Comparison of ENCODE assay signal across 8 mouse cellular contexts in the genomic region with DNA sequence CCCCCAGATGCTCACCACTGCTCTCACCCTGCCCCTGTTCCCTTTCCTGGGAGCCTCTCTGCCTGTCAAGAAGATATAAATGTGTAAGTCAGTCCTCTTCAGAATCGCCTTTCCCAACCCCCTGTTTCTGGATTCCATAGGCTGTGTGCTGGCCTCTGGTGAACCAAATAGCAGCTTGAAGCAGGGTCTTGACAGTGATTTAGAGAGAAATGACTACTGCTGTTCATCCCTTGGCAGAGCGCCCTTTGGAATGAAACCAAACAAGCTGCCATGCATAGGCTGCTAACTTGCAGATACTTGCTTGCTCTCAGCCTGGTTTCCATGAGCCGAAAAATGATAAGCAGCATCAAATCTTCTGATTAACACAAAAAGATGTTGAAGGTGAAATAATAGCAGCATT.
DNase-seq lines count a peak whose midpoint lies in the region; ATAC-seq and TF ChIP-seq lines count a peak whose summit lies in the region.

No protein-coding gene starts in this region.

- no peaks in the 10 kb centered on the region for H3K36me3 ChIP-seq in kidney, embryonic 16.5 days (ENCODE audit: insufficient read depth, low read length)
- H3K36me3 ChIP-seq in lung, postnatal 0 days (ENCODE audit: insufficient read depth, low read length): no peaks in the 10 kb centered on the region

- H3K9ac ChIP-seq in kidney, embryonic 16.5 days (replicated peaks; ENCODE audit: low read length): no peak overlapping the region
- no peak overlapping the region for H3K9ac ChIP-seq in lung, postnatal 0 days (replicated peaks; ENCODE audit: low read depth)

- no peak overlapping the region for H3K4me3 ChIP-seq in gastrocnemius, adult 2 months
- H3K4me3 ChIP-seq in kidney, embryonic 16.5 days (ENCODE audit: low read length): no peak overlapping the region
- H3K4me3 ChIP-seq in lung, postnatal 0 days (ENCODE audit: low read depth, low read length): no peak overlapping the region

- H3K4me2 ChIP-seq in kidney, embryonic 16.5 days (replicated peaks; ENCODE audit: low read depth, low read length): no peak overlapping the region
- no peak overlapping the region for H3K4me2 ChIP-seq in lung, postnatal 0 days (replicated peaks; ENCODE audit: low read depth, low read length)

- no peaks in the 10 kb centered on the region for H3K9me3 ChIP-seq in kidney, embryonic 16.5 days (ENCODE audit: low read length)
- H3K9me3 ChIP-seq in lung, postnatal 0 days (ENCODE audit: low read length): no peaks in the 10 kb centered on the region

- H3K4me1 ChIP-seq in kidney, embryonic 16.5 days (ENCODE audit: insufficient read depth, low read length): peaks cover 8% of the 10 kb centered on the region; the same call in 1 of the 2 replicates
- H3K4me1 ChIP-seq in lung, postnatal 0 days (ENCODE audit: insufficient read depth, low read depth, low read length): no peaks in the 10 kb centered on the region

- no peak overlapping the region for H3K27ac ChIP-seq in gastrocnemius, adult 2 months
- no peak overlapping the region for H3K27ac ChIP-seq in kidney, embryonic 16.5 days (ENCODE audit: low read length)
- H3K27ac ChIP-seq in lung, postnatal 0 days (ENCODE audit: low read length): no peak overlapping the region

- peak; percentile 8 for DNase-seq in gastrocnemius, postnatal 10 days
- DNase-seq in gastrocnemius, adult 2 months: no peak
- peak; percentile 32 for DNase-seq in urinary bladder, postnatal 14 days (ENCODE audit: low spot score)
- DNase-seq in urinary bladder, postnatal 25 days (ENCODE audit: low spot score): no peak
- peak; percentile 8 for DNase-seq in lung, postnatal 0 days (ENCODE audit: low spot score)
- DNase-seq in thymus, postnatal 25 days: no peak
- DNase-seq in urinary bladder, adult 18-20 months (ENCODE audit: low spot score in 2 of 2): no peak

- no peak for TF ChIP-seq CTCF in gastrocnemius, adult 2 months (IDR thresholded peaks at IDR 0.05)
- no peak for TF ChIP-seq CTCF in lung, postnatal 0 days (IDR thresholded peaks at IDR 0.05)

- intact Hi-C loops in gastrocnemius, adult 2 months (cut with DNase I): no loop called here

- 32% methylated on average over 3 of the region's 3 CpGs for WGBS in kidney, embryonic 16.5 days
- WGBS in lung, postnatal 0 days: 39% methylated on average over 3 of the region's 3 CpGs

- peak; percentile 49; the same call in 1 of the 2 replicates for ATAC-seq in kidney, embryonic 16.5 days (ENCODE audit: low FRiP score, low TSS enrichment)
- no peak for ATAC-seq in lung, postnatal 0 days

- TF ChIP-seq EP300 in lung, postnatal 0 days (IDR thresholded peaks at IDR 0.05): no peak

- H3K27me3 ChIP-seq in kidney, embryonic 16.5 days (ENCODE audit: insufficient read depth, low read length): no peaks in the 10 kb centered on the region
- no peaks in the 10 kb centered on the region for H3K27me3 ChIP-seq in lung, postnatal 0 days (replicated peaks; ENCODE audit: insufficient read depth, low read length)

Comparison
In these comparisons a context has a peak if more than half of its experiments do, and no peak if none do; other contexts are left out.
1. DNase-seq: peak in gastrocnemius, postnatal 10 days (single experiment), urinary bladder, postnatal 14 days (single experiment) and lung, postnatal 0 days (single experiment); none in gastrocnemius, adult 2 months (single experiment), urinary bladder, postnatal 25 days (single experiment), thymus, postnatal 25 days (single experiment) and urinary bladder, adult 18-20 months (0 of 2).